Mouse (Mus musculus) intestine, embryonic 16.5 days (tissue): ENCODE data around the gene Myl12a. TPM values are rescaled to one million over a fixed set of nuclear protein-coding genes. Genes with fewer than 3 reads are reported as not detected.
A peak's percentile ranks its signal among the peaks of the same experiment; 100 is the strongest.

Experiments used
- ATAC-seq: fragments of 200-750 bp; cut with Nextera tagmentation; 2 replicates; pipeline ENCODE4 v1.8.0; 2017; ENCODE audit warnings: moderate TSS enrichment, moderate library complexity
- H3K27ac ChIP-seq: fragments of 300-500 bp; sonication (generic); 2 replicates; pipeline ENCODE4 v1.5.1; 2014; ENCODE audit warnings: mild to moderate bottlenecking, low read length
- H3K27me3 ChIP-seq: fragments of 300-500 bp; sonication (generic); replicated peaks from 2 replicates; pipeline ENCODE4 v1.6.1; 2014; ENCODE audit warnings: low read length, control low read depth, mixed read lengths; ENCODE audit not compliant: control insufficient read depth, insufficient read depth
- H3K36me3 ChIP-seq: fragments of 300-500 bp; sonication (generic); 2 replicates; pipeline ENCODE4 v1.6.1; 2014; ENCODE audit warnings: low read length, control low read depth; ENCODE audit not compliant: control insufficient read depth, insufficient read depth
- H3K4me1 ChIP-seq: fragments of 300-500 bp; sonication (generic); 2 replicates; pipeline ENCODE4 v1.6.1; 2014; ENCODE audit warnings: low read length, control low read depth, mixed read lengths; ENCODE audit not compliant: control insufficient read depth, insufficient read depth
- H3K4me2 ChIP-seq: fragments of 300-500 bp; sonication (generic); 2 replicates; pipeline ENCODE4 v1.6.1; 2014; ENCODE audit warnings: low read depth, low read length, control low read depth
- H3K4me3 ChIP-seq: fragments of 300-500 bp; sonication (generic); 2 replicates; pipeline ENCODE4 v1.5.1; 2014; ENCODE audit warnings: mild to moderate bottlenecking, low read length
- H3K9ac ChIP-seq: fragments of 300-500 bp; sonication (generic); 2 replicates; pipeline ENCODE4 v1.6.1; 2014; ENCODE audit warnings: low read depth, low read length
- H3K9me3 ChIP-seq: fragments of 300-500 bp; sonication (generic); 2 replicates; pipeline ENCODE4 v1.6.1; 2016; ENCODE audit warnings: low read length, control low read depth; ENCODE audit not compliant: control insufficient read depth
- WGBS: fragments of 180-500 bp; shearing (Covaris S2); extraction: QIAGEN DNeasy Blood & Tissue Kit; methylation state at CpG from one replicate; pipeline ENCODE4 v1.1.7; 2014; 5-methylcytosine and 5-hydroxymethylcytosine counted together
- polyA plus RNA-seq: library from polyadenylated mRNA; unstranded; fragments of >200 nt; fragmentation: Nextera tagmentation; extraction: Ambion mirVana; gene quantifications from 2 replicates; pipeline ENCODE4 v1.2.1, GENCODE M21; 2015

Myl12a gene
- polyA plus RNA-seq, 1 experiment from 2014 or later, result 503 TPM

- Histone ChIP-seq H3K9ac (no peak overlapping the region; the same call in 1 of the 2 replicates), H3K4me2 (no peak overlapping the region), H3K4me1 (peaks cover 28% of the 10 kb centered on the region), H3K27ac (peak overlapping the region; percentile 89; the same call in 1 of the 2 replicates), H3K9me3 (no peaks in the 10 kb centered on the region), H3K4me3 (no peak overlapping the region), H3K36me3 (no peaks in the 10 kb centered on the region), H3K27me3 (no peaks in the 10 kb centered on the region)
- WGBS, result 68% methylated on average over 2 of the region's 2 CpGs
- ATAC-seq, result no peak
Observed at GRCm38 (mm10) chr17:71003721-71004120, 1.0 kb upstream of the Myl12a start.

GRCm38 (mm10) chr17:71003112-71003511 lies 434 bp upstream of the Myl12a start:
- WGBS, result 41% methylated on average over 4 of the region's 4 CpGs
- Histone ChIP-seq H3K9me3 (no peaks in the 10 kb centered on the region), H3K9ac (peak overlapping the region; percentile 61), H3K4me1 (peaks cover 33% of the 10 kb centered on the region), H3K27me3 (no peaks in the 10 kb centered on the region), H3K4me2 (peak overlapping the region; percentile 53), H3K27ac (peak overlapping the region; percentile 89), H3K36me3 (no peaks in the 10 kb centered on the region), H3K4me3 (peak overlapping the region; percentile 86)
- ATAC-seq, result no peak

- Histone ChIP-seq H3K36me3 (no peaks in the 10 kb centered on the region), H3K4me2 (peak within 1 kb of the TSS; percentile 53), H3K4me3 (peak within 1 kb of the TSS; percentile 86), H3K9me3 (no peaks in the 10 kb centered on the region), H3K9ac (peak within 1 kb of the TSS; percentile 99), H3K4me1 (peaks cover 35% of the 10 kb centered on the region), H3K27ac (peak within 1 kb of the TSS; percentile 100), H3K27me3 (no peaks in the 10 kb centered on the region)
- under 1% methylated on average over 57 of the region's 65 CpGs for WGBS
- ATAC-seq, result peak; percentile 94
Observed at GRCm38 (mm10) chr17:71002081-71002743, 466 bp downstream of the Myl12a start, which contains the start of gene Myom1. Gene Myom1, plus strand, starts transcription at chr17:71002633.

- peak overlapping the region; percentile 86 for H3K4me3 ChIP-seq
- H3K9me3 ChIP-seq, result no peaks in the 10 kb centered on the region
- no peaks in the 10 kb centered on the region for H3K27me3 ChIP-seq
- peak; percentile 64 for ATAC-seq
- H3K9ac ChIP-seq, result peak overlapping the region; percentile 99
- H3K36me3 ChIP-seq, result no peaks in the 10 kb centered on the region
- WGBS, result under 1% methylated on average over 41 of the region's 43 CpGs
- H3K4me1 ChIP-seq, result peaks cover 35% of the 10 kb centered on the region
- peak overlapping the region; percentile 100 for H3K27ac ChIP-seq
- peak overlapping the region; percentile 53 for H3K4me2 ChIP-seq
Observed at GRCm38 (mm10) chr17:71001699-71002080, 988 bp downstream of the Myl12a start.

GRCm38 (mm10) chr17:71001067-71001466 lies 1.6 kb downstream of the Myl12a start:
- ATAC-seq, result no peak
- H3K9me3 ChIP-seq, result no peaks in the 10 kb centered on the region
- H3K4me3 ChIP-seq, result peak overlapping the region; percentile 86
- H3K4me2 ChIP-seq, result peak overlapping the region; percentile 53
- H3K4me1 ChIP-seq, result peaks cover 35% of the 10 kb centered on the region
- no peak overlapping the region; the same call in 1 of the 2 replicates for H3K27ac ChIP-seq
- H3K27me3 ChIP-seq, result no peaks in the 10 kb centered on the region
- H3K9ac ChIP-seq, result peak overlapping the region; percentile 99
- 0 out of 2 replicates have a peak, but pooled peaks cover under 1% of the 10 kb centered on the region for H3K36me3 ChIP-seq
- WGBS, result 6% methylated on average over 6 of the region's 6 CpGs

GRCm38 (mm10) chr17:71000255-71000654 lies 2.4 kb downstream of the Myl12a start:
- H3K9me3 ChIP-seq, result no peaks in the 10 kb centered on the region
- 0 out of 2 replicates have a peak, but pooled peaks cover 8% of the 10 kb centered on the region for H3K36me3 ChIP-seq
- H3K4me1 ChIP-seq, result peaks cover 35% of the 10 kb centered on the region
- no peak for ATAC-seq
- H3K9ac ChIP-seq, result peak overlapping the region; percentile 48
- H3K4me3 ChIP-seq, result peak overlapping the region; percentile 15
- H3K27me3 ChIP-seq, result no peaks in the 10 kb centered on the region
- WGBS, result 40% methylated on average over 2 of the region's 2 CpGs
- H3K4me2 ChIP-seq, result peak overlapping the region; percentile 47
- H3K27ac ChIP-seq, result no peak overlapping the region

GRCm38 (mm10) chr17:70999187-70999586 lies 3.5 kb downstream of the Myl12a start:
- peaks cover 35% of the 10 kb centered on the region for H3K4me1 ChIP-seq
- no peak overlapping the region for H3K4me2 ChIP-seq
- 48% methylated on average over 5 of the region's 5 CpGs for WGBS
- H3K9ac ChIP-seq, result no peak overlapping the region
- no peak for ATAC-seq
- H3K27ac ChIP-seq, result no peak overlapping the region; the same call in 1 of the 2 replicates
- 0 out of 2 replicates have a peak, but pooled peaks cover 8% of the 10 kb centered on the region for H3K36me3 ChIP-seq
- no peaks in the 10 kb centered on the region for H3K27me3 ChIP-seq
- no peaks in the 10 kb centered on the region for H3K9me3 ChIP-seq
- H3K4me3 ChIP-seq, result no peak overlapping the region

- Histone ChIP-seq H3K36me3 (0 out of 2 replicates have a peak, but pooled peaks cover 8% of the 10 kb centered on the region), H3K9ac (no peak overlapping the region), H3K9me3 (no peaks in the 10 kb centered on the region), H3K4me3 (no peak overlapping the region), H3K4me1 (peaks cover 35% of the 10 kb centered on the region), H3K27me3 (no peaks in the 10 kb centered on the region), H3K27ac (no peak overlapping the region), H3K4me2 (no peak overlapping the region)
- ATAC-seq, result no peak
- 77% methylated on average over 9 of the region's 9 CpGs for WGBS
Observed at GRCm38 (mm10) chr17:70998400-70998975, 4.2 kb downstream of the Myl12a start.

GRCm38 (mm10) chr17:70997836-70998235 lies 4.8 kb downstream of the Myl12a start:
- Histone ChIP-seq H3K4me3 (no peak overlapping the region), H3K9me3 (no peaks in the 10 kb centered on the region), H3K27ac (no peak overlapping the region), H3K9ac (no peak overlapping the region), H3K36me3 (0 out of 2 replicates have a peak, but pooled peaks cover 8% of the 10 kb centered on the region), H3K27me3 (no peaks in the 10 kb centered on the region), H3K4me2 (no peak overlapping the region), H3K4me1 (peaks cover 33% of the 10 kb centered on the region)
- WGBS, result 77% methylated on average over 6 of the region's 6 CpGs
- ATAC-seq, result no peak
